Mouse (Mus musculus): Measurements from ENCODE around the gene Bricd5.

Bricd5 gene

DNA sequence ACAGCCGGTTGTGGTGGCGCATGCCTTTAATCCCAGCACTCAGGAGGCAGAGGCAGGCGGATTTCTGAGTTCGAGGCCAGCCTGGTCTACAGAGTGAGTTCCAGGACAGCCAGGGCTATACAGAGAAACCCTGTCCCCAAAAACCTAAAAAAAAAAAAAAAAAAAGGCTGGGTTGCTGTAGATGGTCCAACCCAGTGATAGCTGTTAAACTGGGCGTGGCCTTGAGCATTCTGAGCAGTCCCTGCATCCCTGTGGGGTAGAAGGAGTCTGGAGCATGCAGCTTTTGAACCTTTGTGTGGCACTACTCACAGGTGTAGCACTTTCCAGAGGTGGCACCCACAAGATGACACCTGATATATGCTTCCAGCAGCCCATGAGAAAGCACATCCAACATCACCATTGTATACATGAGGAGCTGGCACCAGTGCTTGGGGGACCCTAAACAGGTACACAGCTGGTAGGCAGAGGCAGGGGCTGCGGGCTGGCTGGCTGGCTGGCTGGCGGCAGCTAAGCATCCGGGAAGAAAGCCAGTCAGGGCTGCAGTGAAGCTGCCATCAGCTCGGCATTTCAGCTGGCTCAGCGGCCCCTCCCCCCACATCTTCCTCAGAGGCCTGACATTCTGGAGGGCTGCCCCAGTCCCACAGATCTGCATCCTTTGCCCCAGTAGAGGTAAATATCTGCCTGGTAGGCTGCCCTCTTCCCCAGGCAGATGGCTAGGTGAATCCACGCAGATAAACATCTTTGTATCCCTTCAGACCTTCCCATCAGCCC lies 11.6 kb downstream of the Bricd5 start:
- in situ Hi-C loops (cut with MboI) = no loop called here

DNA sequence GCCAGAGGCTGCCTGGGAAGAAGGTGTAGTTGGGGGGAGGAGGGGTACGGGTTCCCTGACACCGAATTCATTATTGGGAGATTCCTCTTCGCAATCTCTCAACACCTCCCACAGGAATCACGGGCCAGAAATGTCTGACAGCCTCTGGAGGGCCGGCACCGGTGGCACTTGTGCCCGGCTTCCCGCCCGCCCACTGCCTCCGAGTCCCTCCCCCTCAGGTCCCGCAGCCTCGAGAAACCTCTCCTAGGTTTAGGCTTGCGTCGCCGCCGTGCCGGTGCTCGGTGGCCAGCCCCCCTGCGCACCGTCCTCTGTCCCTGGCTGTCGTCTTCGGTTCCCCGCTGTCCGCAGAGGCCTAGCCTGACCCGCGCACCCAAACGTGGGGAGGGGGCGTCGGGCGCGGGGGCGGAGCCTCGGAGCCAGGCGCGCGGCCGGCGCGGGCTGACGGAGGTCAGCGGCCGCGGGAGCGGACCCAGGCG lies 14.5 kb downstream of the Bricd5 start, which contains the start of gene Caskin1:
Gene Caskin1 (plus strand): TSS at position 416 of the 476 bp plus-strand sequence.
- in situ Hi-C loops (cut with MboI) = no loop called here

DNA sequence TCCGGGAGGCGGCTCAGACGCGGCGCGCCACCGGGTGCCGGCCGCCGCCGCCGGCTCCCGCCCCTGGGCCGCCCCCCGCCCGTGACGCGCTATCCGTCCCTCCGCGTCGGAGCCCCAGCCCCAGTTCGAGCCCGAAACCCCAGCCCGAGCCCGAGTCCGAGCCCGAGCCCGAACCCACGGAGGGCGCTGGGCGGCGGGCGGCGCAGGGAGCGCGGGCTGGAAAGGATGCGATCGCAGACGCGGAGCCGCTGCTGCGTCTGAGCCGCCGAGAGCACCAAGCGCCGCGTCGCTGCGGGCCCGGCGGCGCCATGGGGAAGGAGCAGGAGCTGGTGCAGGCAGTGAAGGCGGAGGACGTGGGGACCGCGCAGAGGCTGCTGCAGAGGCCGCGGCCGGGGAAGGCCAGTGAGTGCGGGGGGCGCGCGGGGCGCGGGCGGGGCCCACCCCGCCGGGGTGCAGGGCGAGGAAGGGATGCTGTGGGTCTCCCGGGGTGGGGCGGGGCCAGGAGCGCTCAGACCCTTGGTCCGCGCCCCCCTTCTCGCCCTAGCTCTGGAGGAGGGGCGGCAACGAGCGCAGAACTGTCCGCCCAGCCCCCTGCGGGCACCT lies 15.1 kb downstream of the Bricd5 start:
- in situ Hi-C loops (cut with MboI) = no loop called here

DNA sequence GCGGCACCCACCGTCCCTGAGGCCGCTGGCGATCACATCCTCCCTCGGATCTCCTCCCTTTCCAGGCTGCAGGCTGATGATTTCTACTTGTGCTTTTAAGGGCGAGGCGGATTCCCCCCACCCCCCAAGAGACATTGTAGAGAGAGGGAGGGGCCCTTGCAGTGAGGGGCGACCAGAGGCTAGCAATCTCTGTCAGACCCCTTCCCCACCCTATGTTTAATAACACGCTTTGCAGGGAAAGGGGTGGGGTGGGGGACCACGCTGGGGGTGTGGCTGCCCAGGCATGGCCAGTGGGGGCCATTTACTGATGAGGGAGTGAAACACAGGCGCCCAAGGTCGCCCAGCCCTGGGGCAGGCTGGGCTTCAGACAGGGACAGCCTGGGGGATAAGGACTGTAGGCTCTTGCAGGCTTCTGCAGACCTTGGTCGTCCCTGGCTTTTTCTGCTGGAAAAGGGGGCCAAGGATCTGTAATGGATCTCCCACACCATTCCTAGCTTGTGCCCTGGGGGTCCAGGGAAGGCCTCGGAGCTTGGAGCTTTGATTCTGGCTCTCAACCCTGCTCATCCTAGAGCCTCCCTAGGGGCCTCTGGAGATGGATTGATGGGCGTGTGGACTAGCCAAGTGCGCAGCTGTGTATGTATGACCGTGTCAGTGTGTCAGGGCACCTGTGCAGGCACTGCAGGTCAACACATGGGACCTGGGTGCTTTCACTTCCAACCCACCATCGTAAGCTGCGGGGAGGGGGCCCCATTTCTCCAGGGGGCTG lies 15.8 kb downstream of the Bricd5 start:
- in situ Hi-C loops (cut with MboI) = no loop called here

DNA sequence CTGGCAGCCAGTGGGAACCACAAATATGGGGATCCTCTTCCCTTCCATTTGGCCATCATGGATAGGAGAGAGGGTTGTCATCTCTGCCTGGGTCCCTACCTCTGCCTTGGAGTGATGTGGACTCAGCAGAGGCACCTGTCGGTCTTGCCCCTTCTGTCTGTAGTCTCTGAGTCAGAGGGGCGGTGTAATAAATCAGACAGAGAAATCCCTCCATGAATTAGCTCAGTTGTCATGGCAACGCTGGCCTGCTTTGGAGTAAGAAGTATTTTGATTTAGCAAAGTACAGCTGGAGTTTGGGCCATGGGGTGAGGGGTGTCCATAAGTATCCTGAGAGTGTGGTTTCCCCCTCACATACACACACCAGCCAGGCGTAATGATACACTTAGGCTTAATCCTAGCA lies 16.7 kb downstream of the Bricd5 start:
- in situ Hi-C loops (cut with MboI) = no loop called here

DNA sequence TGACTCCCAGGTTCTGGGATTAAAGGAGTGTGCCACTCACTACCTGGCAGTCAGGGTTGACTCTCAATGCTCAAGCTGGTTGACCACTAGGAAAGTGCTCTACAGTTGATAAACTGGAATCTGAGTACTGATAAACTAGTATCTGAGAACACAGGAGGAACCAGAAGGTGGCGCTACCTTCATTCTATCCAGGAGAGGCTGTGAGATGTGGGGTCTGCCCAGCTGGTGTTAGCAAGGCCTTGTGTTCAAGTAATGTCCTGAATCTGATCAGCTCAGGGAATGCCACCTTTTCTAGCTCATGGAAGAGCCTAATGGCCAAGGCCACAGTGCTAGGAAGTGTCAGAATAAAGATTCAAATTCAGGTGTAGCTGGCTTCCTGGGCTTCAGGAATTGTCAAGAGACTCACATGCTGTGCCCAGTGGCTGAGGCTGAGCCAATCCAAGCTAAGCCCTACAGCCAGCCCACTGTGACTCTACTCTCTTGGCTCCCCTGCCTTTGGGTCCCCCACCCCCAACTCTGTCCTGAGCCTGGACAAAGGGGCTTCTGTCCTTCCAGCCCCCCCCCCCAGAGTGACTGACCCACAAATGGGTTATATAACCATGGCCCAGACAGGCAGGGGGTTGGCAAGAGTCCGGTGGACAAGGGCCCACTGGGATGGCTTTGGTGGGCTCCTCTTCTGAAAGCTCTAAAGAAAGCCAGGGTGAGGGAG lies 21.1 kb downstream of the Bricd5 start:
- in situ Hi-C loops (cut with MboI) = no loop called here

DNA sequence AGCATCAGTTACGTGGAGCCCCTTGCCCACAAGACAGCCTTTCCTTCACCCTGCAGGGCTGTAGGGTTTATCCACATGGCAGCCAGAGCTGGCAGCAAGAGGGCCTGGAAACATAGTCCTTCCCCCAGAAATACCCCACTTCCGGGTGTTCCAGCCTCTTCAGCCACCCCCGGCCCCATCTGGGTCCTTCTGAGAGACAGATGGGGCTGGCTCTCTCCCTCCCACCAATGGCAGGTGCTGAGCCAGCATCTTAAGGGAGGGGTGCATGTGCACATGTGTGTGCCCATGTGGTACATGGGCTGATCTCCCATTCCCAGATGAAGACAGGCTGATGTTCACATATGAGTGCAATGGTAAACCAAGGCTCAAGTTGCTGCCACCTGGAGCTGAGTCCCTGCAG lies 21.8 kb downstream of the Bricd5 start:
- in situ Hi-C loops (cut with MboI) = no loop called here

DNA sequence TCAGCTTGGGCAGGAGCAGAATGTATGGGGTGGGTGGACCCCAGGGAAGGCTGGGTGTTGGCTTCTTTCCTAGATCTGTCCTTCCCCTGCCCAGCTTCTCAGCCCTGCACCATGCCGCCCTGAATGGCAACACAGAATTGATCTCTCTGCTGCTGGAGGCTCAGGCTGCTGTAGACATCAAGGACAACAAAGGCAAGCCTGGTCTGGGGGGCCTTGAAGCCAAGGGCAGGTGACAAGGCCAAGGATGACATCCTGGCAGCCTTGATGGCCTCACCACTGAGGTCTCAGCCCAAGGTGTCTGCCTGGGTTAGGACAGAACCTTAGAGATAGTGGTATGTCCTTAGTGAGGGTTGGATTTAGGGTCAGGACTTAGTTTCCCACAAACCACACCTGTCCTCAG lies 22.3 kb downstream of the Bricd5 start:
- in situ Hi-C loops (cut with MboI) = no loop called here

DNA sequence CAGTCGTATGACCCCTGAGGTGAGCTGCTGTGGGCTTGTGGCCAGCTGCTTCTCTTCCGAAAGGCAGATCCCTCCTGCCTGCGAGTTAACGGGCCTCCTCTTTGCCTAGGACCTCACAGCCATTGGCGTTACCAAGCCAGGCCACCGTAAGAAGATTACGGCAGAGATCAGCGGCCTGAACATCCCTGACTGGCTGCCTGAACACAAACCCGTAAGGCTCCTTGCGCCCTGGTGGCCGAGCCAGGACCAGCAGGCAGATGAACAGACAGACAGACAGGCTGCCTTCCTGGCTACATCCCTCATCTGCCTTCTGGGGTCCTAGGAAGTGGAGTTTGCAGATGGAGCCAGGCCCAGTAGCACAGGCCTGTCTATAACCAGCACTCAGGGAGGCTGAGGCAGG lies 28.5 kb downstream of the Bricd5 start:
- in situ Hi-C loops (cut with MboI) = no loop called here

DNA sequence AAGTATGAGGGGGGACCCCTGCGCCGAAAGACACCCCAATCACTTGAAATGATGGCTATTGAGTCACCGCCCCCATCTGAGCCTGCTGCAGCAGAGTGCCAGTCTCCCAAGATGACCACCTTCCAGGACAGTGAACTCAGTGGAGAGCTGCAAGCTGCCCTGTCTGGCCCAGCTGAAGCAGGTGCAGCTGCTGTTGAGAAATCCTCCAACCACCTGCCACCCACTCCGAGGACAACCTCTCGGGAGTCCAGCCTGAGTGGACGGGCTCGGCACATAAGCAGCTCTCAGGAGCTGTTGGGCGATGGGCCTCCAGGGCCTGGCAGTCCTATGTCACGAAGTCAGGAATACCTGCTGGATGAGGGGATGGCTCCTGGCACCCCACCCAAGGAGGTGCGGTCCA lies 30.4 kb downstream of the Bricd5 start:
- in situ Hi-C loops (cut with MboI) = no loop called here

DNA sequence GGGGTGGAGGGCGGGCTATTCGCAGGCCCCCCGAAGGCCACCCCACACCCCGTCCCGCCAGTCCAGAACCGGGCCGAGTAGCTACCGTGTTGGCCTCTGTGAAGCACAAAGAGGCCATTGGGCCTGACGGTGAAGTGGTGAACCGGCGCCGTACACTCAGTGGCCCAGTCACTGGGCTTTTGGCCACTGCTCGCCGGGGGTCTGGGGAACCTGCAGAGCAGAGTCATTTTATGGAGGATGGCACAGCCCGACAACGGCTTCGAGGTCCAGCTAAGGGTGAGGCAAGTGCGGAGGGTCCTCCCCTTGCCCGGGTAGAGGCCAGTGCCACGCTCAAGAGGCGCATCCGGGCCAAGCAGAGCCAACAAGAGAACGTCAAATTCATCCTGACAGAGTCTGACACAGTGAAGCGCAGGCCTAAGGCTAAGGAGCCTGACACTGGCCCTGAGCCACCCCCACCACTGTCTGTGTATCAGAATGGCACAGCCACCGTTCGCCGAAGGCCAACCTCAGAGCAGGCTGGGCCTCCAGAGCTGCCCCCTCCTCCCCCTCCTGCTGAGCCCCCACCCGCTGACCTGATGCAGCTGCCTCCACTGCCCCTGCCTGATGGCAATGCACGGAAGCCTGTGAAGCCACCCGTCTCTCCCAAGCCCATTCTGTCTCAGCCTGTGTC lies 31.7 kb downstream of the Bricd5 start:
- in situ Hi-C loops (cut with MboI) = no loop called here

DNA sequence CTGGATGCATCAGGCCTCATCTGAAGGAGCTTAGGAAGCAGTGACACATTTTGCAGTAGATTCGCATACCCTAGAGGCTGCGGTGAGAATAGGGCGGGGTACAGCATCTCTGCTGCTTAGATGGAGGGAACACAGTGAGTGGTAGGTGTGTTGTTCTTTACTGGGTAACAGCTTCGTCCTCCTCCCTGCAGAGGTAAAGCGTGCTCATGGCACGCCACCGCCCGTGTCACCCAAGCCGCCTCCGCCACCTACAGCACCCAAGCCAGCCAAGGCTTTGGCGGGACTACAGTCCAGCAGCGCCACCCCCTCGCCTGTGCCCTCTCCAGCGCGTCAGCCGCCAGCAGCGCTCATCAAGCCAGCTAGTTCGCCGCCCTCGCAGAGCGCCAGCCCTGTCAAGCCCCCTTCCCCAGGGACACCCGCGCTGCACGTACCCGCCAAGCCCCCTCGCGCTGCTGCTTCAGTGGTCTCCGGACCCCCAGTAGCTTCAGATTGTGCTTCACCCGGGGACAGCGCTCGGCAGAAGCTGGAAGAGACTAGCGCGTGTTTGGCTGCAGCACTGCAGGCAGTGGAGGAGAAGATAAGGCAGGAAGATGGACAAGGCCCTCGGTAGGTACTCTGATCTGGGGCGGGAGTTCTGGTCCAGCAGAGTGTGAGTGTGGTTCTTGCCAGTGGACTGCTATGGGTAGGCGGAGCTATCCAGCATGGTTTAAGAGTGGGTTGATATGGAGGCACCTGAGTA lies 32.8 kb downstream of the Bricd5 start:
- in situ Hi-C loops (cut with MboI) = no loop called here

DNA sequence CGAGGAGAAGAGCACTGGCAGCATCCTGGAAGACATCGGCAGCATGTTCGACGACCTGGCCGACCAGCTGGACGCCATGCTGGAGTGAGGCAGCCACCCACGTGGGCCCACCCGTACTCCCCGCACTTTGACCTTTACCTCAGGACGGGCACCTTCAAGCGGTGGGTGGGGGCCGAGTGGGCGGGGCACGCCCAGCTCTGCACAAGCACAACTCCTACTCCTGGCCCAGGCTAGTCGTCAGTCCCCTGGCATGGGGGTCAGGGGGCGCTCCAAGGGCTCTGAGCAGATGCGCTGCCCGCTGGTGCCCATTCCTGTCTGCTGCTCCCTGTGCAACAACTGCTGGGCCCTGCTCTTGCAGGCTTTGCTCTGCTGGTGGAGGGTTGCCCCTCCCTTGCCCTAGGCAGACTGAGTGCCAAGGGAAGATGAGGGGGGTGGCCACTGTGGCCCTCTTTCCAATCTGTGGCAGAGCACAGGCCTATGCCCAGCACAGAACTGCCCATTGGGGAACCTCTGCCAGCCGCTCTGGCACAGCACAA lies 33.5 kb downstream of the Bricd5 start:
- in situ Hi-C loops (cut with MboI) = no loop called here

DNA sequence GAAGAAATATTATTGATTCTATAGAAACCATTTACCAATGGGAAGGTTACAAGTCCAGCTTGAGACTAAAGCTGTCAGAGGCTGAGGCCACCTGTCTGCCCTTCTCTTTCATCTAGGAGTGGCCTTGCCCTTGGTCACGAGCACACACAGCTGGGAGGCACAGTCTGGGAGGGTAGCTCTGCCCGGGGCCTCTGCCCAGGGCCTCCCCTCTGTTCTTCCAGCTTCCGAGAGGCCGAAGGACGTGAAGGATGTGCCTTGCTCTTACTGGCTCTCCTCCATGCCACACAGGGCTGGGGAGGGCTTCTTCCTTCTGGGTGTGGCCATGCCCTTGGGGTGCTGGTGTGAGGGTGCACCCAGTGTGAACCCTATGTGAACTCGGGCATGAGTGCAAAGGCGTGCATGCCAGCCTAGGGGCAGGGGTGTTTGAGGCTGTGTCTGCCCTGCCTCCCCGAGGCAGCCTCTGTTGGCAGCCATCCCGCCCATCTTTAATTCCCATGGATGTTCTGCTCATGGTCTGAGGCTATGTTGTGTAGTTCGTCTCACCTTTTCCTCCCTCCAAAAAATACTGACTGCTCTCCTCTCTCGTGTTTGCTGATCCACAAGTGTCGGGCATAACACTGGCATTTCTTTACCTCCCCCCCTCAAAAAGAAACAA lies 34.2 kb downstream of the Bricd5 start:
- in situ Hi-C loops (cut with MboI) = no loop called here

DNA sequence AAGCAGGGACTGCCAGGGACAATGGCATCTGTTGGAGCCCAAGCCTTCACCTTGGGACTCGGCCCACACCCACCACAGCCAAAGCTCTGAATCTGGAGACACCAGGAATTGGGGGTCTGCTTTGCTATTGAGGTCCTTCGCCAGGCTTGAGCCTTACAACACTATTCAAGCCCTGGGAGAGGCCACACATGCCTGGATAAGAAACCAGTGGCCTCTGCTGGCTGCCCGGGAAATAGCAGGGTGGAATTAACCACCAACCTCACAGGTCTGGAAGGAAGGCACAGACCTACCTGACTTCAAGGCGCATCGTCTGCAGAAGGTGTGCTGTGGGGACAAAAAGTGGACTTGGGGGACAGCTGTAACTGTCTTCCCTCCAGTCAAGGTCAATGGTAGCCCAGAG lies 39.9 kb downstream of the Bricd5 start:
- in situ Hi-C loops (cut with MboI) = no loop called here

DNA sequence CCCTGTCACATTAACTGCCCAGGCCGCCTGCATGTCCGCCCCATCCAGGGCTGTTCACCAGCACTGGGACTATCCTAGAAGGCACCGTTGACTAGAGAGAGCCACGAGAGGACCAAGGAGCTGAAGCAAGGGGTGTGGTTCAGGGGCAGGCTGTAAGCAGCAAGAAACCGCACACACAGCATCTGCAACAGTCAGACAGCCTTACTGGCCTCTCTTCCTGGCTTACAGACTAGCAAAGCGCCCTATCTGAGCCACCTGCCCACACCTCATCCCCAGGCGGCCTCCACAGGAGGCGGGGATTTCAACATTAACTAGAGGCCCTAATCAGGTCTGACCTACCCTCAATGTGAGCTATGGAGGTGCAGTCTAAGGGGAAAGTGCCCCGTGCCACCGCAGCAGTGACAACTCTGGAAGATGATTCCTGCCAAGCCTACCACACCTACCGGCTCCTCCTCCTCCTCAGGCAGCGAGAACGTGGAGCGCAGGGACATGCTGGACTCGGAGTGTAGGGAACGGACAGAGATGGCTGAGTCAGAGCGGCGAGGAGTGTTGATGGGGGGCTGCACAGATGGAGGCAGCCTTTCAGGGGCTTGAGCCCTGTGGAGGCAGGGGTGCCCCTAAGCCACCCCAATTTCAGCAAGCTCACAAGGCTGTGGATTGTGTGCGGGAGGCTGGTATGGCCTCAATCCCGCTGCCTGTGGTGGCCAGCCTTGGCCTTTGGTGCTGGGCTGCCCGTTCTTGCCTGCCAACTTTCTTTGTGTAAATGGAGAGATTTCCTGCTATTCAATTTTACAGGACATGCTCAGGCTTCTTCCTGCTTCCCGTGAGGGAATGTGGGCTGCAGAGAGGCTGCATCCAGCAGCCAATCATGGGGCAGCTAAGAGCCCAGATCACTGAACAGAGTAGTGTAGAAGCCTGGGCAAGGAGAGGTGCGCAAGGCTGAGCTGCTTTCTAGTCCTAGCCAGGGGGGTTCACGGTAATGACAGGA lies 40.9 kb downstream of the Bricd5 start:
- in situ Hi-C loops (cut with MboI) = no loop called here

DNA sequence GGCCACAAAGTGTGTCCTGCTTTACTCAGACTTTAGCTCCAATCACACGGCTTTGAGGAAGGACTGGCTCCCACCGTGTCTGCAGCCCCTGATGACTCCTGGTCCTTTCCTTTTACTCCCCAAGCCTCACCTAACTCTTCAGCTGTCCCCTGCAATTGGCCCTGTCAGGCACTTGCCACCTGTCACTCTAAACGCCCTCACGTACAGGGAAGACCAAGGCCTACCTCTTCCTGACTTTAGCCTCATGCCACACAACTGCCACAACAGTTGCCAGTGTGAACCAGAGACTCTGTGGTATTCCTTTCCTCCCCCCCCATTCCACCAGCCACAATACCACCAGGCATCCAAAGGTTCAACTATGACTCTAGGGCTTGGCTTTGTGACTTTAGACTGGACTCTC lies 46.8 kb downstream of the Bricd5 start:
- in situ Hi-C loops (cut with MboI) = no loop called here

DNA sequence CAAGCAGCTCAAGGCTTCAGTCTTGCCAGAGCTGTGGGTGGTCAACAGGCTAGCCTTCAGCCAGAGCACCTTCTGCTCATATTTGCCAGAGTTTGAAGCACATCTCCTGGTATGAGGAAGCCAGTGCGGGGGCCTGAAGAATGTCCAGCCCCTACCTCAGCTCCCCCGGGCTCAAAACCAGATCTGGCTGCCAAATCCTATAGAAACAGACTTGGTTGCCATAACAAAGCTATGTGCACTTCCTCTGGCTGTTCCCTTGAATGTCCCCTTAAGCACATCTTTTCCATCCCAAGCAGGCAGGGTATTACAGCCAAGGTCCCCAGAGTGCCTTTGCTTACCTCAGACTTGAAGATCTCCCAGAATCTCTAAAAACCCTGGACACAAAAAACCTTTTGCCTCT lies 51.0 kb downstream of the Bricd5 start:
- in situ Hi-C loops (cut with MboI) = no loop called here
